Mouse (Mus musculus) embryonic facial prominence, embryonic 10.5 days (tissue): ENCODE measurements around the gene Slc7a9. TPM values are rescaled to one million over a fixed set of nuclear protein-coding genes. Genes with fewer than 3 reads are reported as not detected.

Experiments used
- DNase-seq: peaks from one replicate; pipeline ENCODE4 v3.0.0-alpha.2; 2017; ENCODE audit warnings: low spot score
- H3K27ac ChIP-seq: fragments of 300-500 bp; sonication (generic); replicated peaks from 2 replicates; pipeline ENCODE4 v1.5.1; 2016; ENCODE audit warnings: mild to moderate bottlenecking
- H3K27me3 ChIP-seq: fragments of 300-500 bp; sonication (generic); replicated peaks from 2 replicates; pipeline ENCODE4 v1.6.1; 2016; ENCODE audit warnings: low read depth, mild to moderate bottlenecking; ENCODE audit not compliant: poor library complexity, severe bottlenecking
- H3K36me3 ChIP-seq: fragments of 300-500 bp; sonication (generic); replicated peaks from 2 replicates; pipeline ENCODE4 v1.6.1; 2016; ENCODE audit warnings: mild to moderate bottlenecking, moderate library complexity
- H3K4me1 ChIP-seq: fragments of 300-500 bp; sonication (generic); 2 replicates; pipeline ENCODE4 v1.6.1; 2016
- H3K4me3 ChIP-seq: fragments of 300-500 bp; sonication (generic); 2 replicates; pipeline ENCODE4 v1.5.1; 2016; ENCODE audit warnings: mild to moderate bottlenecking, moderate library complexity
- H3K9me3 ChIP-seq: fragments of 300-500 bp; sonication (generic); 2 replicates; pipeline ENCODE4 v1.6.1; 2016; ENCODE audit warnings: mild to moderate bottlenecking
- WGBS: fragments of 180-500 bp; shearing (Covaris S2); methylation state at CpG from one replicate; pipeline ENCODE4 v1.1.7; 2016; 5-methylcytosine and 5-hydroxymethylcytosine counted together
- polyA plus RNA-seq: library from polyadenylated mRNA; unstranded; fragments of >200 nt; fragmentation: Nextera tagmentation; extraction: Ambion mirVana; gene quantifications from 2 replicates; pipeline ENCODE4 v1.2.1, GENCODE M21; 2016

Slc7a9 gene
- polyA plus RNA-seq, 1 experiment from 2014 or later: 0.17 TPM

DNA sequence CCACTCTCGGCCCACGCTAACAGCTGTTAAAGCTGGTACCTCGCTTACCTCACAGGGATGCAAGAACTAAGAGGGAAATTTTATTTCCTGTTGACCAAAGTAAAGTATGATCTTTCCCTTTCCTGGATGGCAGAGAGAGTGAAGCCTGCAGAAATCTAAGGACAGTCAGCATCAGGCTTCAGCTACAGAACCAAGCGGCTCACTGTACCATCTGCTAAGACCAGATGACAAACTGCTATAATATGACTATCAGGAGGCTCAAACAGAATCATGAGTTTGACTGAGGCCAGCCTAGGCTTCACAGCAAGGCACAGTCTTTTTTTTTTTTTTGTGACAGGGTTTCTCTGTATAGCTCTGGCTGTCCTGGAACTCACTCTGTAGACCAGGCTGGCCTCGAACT lies 16.4 kb downstream of the Slc7a9 start:
- no peaks in the 10 kb centered on the region for H3K4me1 ChIP-seq
- no peak overlapping the region for H3K4me3 ChIP-seq
- no peaks in the 10 kb centered on the region for H3K9me3 ChIP-seq
- no peaks in the 10 kb centered on the region for H3K36me3 ChIP-seq
- 94% methylated on average over 5 of the region's 5 CpGs for WGBS
- H3K27ac ChIP-seq: no peak overlapping the region
- no peak for DNase-seq
- no peaks in the 10 kb centered on the region for H3K27me3 ChIP-seq

- WGBS: 73% methylated on average over 2 of the region's 2 CpGs
- H3K9me3 ChIP-seq: no peaks in the 10 kb centered on the region
- H3K4me3 ChIP-seq: no peak overlapping the region
Observed at GRCm38 (mm10) chr7:35467856-35468255, 19.3 kb downstream of the Slc7a9 start.

DNA sequence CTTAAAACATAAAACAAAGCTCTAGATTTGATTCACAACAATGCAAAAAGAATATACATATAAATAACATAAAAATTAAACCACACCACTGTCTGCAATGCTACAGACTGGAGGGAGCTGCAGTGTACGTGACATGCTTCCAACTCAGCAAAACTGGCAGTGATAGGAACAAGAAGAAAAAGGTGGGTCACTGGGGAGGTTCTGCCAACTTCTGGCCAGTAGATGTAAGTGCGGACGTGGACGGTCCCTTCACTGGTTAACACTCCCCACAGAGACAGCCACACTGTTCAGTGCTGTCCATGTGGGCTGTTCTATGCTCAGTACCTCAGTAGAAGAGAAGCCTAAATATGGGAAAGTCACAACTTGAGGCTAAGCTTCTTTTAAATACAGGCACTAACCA lies 22.2 kb downstream of the Slc7a9 start:
- Histone ChIP-seq H3K9me3 (no peaks in the 10 kb centered on the region), H3K27ac (no peak overlapping the region), H3K4me1 (no peaks in the 10 kb centered on the region), H3K27me3 (no peaks in the 10 kb centered on the region), H3K36me3 (no peaks in the 10 kb centered on the region), H3K4me3 (no peak overlapping the region)
- no peak for DNase-seq
- 46% methylated on average over 4 of the region's 4 CpGs for WGBS

More at GRCm38 (mm10) chr7:35467856-35468255, 19.3 kb downstream of the Slc7a9 start:
- no peak overlapping the region for H3K27ac ChIP-seq
- no peak for DNase-seq
- H3K27me3 ChIP-seq: no peaks in the 10 kb centered on the region
- no peaks in the 10 kb centered on the region for H3K36me3 ChIP-seq
- H3K4me1 ChIP-seq: no peaks in the 10 kb centered on the region

GRCm38 (mm10) chr7:35476457-35476856 lies 27.9 kb downstream of the Slc7a9 start:
- no peak for DNase-seq
- no peaks in the 10 kb centered on the region for H3K36me3 ChIP-seq
- WGBS: 75% methylated on average over 2 of the region's 2 CpGs
- H3K27me3 ChIP-seq: no peaks in the 10 kb centered on the region
- H3K4me1 ChIP-seq: no peaks in the 10 kb centered on the region
- H3K27ac ChIP-seq: no peak overlapping the region
- H3K9me3 ChIP-seq: no peaks in the 10 kb centered on the region
- H3K4me3 ChIP-seq: no peak overlapping the region

- WGBS: 86% methylated on average over 2 of the region's 2 CpGs
- DNase-seq: no peak
- Histone ChIP-seq H3K27me3 (no peaks in the 10 kb centered on the region), H3K36me3 (no peaks in the 10 kb centered on the region), H3K27ac (no peak overlapping the region), H3K9me3 (no peaks in the 10 kb centered on the region), H3K4me3 (no peak overlapping the region), H3K4me1 (no peaks in the 10 kb centered on the region)
Observed at GRCm38 (mm10) chr7:35485126-35485525, 36.5 kb downstream of the Slc7a9 start.

GRCm38 (mm10) chr7:35486553-35486952 lies 38.0 kb downstream of the Slc7a9 start:
- no peaks in the 10 kb centered on the region for H3K36me3 ChIP-seq
- H3K4me3 ChIP-seq: no peak overlapping the region
- H3K27ac ChIP-seq: no peak overlapping the region
- no peak for DNase-seq
- H3K9me3 ChIP-seq: no peaks in the 10 kb centered on the region
- WGBS: 88% methylated on average over 8 of the region's 8 CpGs
- no peaks in the 10 kb centered on the region for H3K4me1 ChIP-seq
- no peaks in the 10 kb centered on the region for H3K27me3 ChIP-seq

- no peaks in the 10 kb centered on the region for H3K4me1 ChIP-seq
- DNase-seq: no peak
- no peak overlapping the region for H3K27ac ChIP-seq
- no peaks in the 10 kb centered on the region for H3K36me3 ChIP-seq
- H3K4me3 ChIP-seq: no peak overlapping the region
- 97% methylated on average over 2 of the region's 2 CpGs for WGBS
- H3K9me3 ChIP-seq: no peaks in the 10 kb centered on the region
- H3K27me3 ChIP-seq: no peaks in the 10 kb centered on the region
Observed at GRCm38 (mm10) chr7:35490186-35490585, 41.6 kb downstream of the Slc7a9 start.

GRCm38 (mm10) chr7:35491005-35491404 lies 42.4 kb downstream of the Slc7a9 start:
- H3K27ac ChIP-seq: no peak overlapping the region
- 79% methylated on average over 1 of the region's 1 CpGs for WGBS
- no peaks in the 10 kb centered on the region for H3K4me1 ChIP-seq
- no peaks in the 10 kb centered on the region for H3K9me3 ChIP-seq
- H3K27me3 ChIP-seq: no peaks in the 10 kb centered on the region
- no peak for DNase-seq
- H3K4me3 ChIP-seq: no peak overlapping the region
- H3K36me3 ChIP-seq: no peaks in the 10 kb centered on the region

GRCm38 (mm10) chr7:35497516-35497915 lies 48.9 kb downstream of the Slc7a9 start:
- no peak overlapping the region for H3K4me3 ChIP-seq
- no peaks in the 10 kb centered on the region for H3K36me3 ChIP-seq
- no peaks in the 10 kb centered on the region for H3K27me3 ChIP-seq
- H3K4me1 ChIP-seq: peaks cover 4% of the 10 kb centered on the region
- no peak for DNase-seq
- no peaks in the 10 kb centered on the region for H3K9me3 ChIP-seq
- H3K27ac ChIP-seq: no peak overlapping the region
- 92% methylated on average over 2 of the region's 2 CpGs for WGBS

- peak; percentile 42 for DNase-seq
- WGBS: 18% methylated on average over 4 of the region's 4 CpGs
- H3K4me3 ChIP-seq: no peak overlapping the region
- no peaks in the 10 kb centered on the region for H3K36me3 ChIP-seq
- no peaks in the 10 kb centered on the region for H3K9me3 ChIP-seq
- H3K4me1 ChIP-seq: peaks cover 4% of the 10 kb centered on the region
- H3K27ac ChIP-seq: no peak overlapping the region
- no peaks in the 10 kb centered on the region for H3K27me3 ChIP-seq
Observed at GRCm38 (mm10) chr7:35501995-35502394, 53.4 kb downstream of the Slc7a9 start.

Other genes with a start within 250 kb of the Slc7a9 start
- 10.5 and 10.6 TPM in 2 replicates for gene Lrp3, start 233.3 kb upstream of the Slc7a9 start, polyA plus RNA-seq
- 17.9 and 18.7 TPM in 2 replicates for gene Gpatch1, start 130.4 kb upstream of the Slc7a9 start, polyA plus RNA-seq
- 5.2 and 5.5 TPM in 2 replicates for gene Rhpn2, start 114.6 kb upstream of the Slc7a9 start, polyA plus RNA-seq
- 17.6 and 20.5 TPM in 2 replicates for gene Faap24, start 52.0 kb upstream of the Slc7a9 start, polyA plus RNA-seq
- 59.0 and 63.3 TPM in 2 replicates for gene Cep89, start 51.8 kb upstream of the Slc7a9 start, polyA plus RNA-seq
- 0.58 and 0.71 TPM in 2 replicates for gene Tdrd12, start 88.9 kb downstream of the Slc7a9 start, polyA plus RNA-seq
- 42.0 and 42.2 TPM in 2 replicates for gene Nudt19, start 107.5 kb downstream of the Slc7a9 start, polyA plus RNA-seq
- gene Rgs9bp, start 136.8 kb downstream of the Slc7a9 start, polyA plus RNA-seq: 0.24 and 0.28 TPM in 2 replicates
- gene Ankrd27, start 137.4 kb downstream of the Slc7a9 start, polyA plus RNA-seq: 44.1 TPM in 2 replicates
- 313 and 320 TPM in 2 replicates for gene Pdcd5, start 198.7 kb downstream of the Slc7a9 start, polyA plus RNA-seq